Mouse (Mus musculus): Measurements from ENCODE around the gene Art3.

- TF ChIP-seq CTCF (IDR thresholded peaks at IDR 0.05; ENCODE audit: extremely low read depth, insufficient read depth, low read length) (no peak), POLR2A (IDR thresholded peaks at IDR 0.05; ENCODE audit: extremely low read depth, insufficient read depth, low read length) (no peak)
Observed at GRCm38 (mm10) chr5:92294525-92294924, 37.1 kb upstream of the Art3 start.
